Mouse (Mus musculus): ENCODE measurements around the gene Pax2.

Gene Pax2

DNA sequence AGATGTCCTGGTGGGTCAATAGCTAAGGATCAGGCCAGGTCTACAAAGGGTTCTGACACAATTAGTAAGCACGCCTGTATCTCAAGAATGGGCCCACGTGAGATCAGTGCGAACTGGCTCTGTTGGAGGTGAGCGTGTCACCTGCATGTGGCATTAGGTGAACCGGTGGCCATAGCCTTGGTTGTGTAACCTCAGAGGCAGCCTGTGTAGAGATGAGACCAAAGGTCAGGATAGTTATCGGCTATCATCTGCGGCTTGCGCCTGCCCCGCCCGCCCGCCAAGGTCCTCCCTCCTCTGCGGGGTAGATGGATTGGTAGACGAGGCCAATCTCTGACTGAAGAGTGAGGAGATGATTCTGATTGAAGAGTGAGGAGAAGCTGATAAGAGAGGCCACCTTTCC is 15.7 kb downstream of the Pax2 start:
- DNase-seq (ENCODE audit: inconsistent age in 2 of 2, low spot score in 1 of 2) = no peak

- no peak for DNase-seq (ENCODE audit: inconsistent age in 2 of 2, low spot score in 1 of 2)
These were observed 26.1 kb downstream of the Pax2 start for GRCm38 (mm10) chr19:44781987-44782386.

DNA sequence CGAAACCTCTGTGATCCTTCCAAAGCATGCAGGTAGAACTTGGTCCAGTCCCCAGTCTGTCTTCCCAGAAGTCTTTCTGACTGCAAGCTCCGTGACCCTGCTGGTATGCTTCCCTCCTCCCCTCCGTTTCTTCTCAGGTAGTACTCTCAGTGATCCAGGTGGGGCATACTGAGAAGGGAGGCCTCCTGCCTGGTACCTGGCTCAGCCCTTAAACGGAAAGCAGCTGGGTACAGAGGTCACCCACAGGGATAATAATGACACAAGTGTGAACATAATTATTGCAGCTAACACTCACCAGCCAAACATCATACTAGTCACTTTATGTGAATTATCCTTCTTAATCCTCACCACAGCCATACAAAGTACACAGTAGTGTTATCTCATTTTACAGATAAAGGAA is 28.5 kb downstream of the Pax2 start:
- no peak for DNase-seq (ENCODE audit: inconsistent age in 2 of 2, low spot score in 1 of 2)

- DNase-seq (ENCODE audit: inconsistent age in 2 of 2, low spot score in 1 of 2) = no peak
These were observed 32.6 kb downstream of the Pax2 start for GRCm38 (mm10) chr19:44788488-44788887.

- no peak for DNase-seq (ENCODE audit: inconsistent age in 2 of 2, low spot score in 1 of 2)
These were observed 36.1 kb downstream of the Pax2 start for GRCm38 (mm10) chr19:44791981-44792380.

- no peak for DNase-seq (ENCODE audit: inconsistent age in 2 of 2, low spot score in 1 of 2)
These were observed 41.5 kb downstream of the Pax2 start for GRCm38 (mm10) chr19:44797110-44798060.

- DNase-seq (ENCODE audit: inconsistent age in 2 of 2, low spot score in 1 of 2) = no peak
These were observed 42.9 kb downstream of the Pax2 start for GRCm38 (mm10) chr19:44798731-44799130.

GRCm38 (mm10) chr19:44799156-44799555 is 43.3 kb downstream of the Pax2 start:
- no peak for DNase-seq (ENCODE audit: inconsistent age in 2 of 2, low spot score in 1 of 2)

GRCm38 (mm10) chr19:44800327-44800726 is 44.5 kb downstream of the Pax2 start:
- no peak for DNase-seq (ENCODE audit: inconsistent age in 2 of 2, low spot score in 1 of 2)

GRCm38 (mm10) chr19:44808734-44809133 is 52.9 kb downstream of the Pax2 start:
- DNase-seq (ENCODE audit: inconsistent age in 2 of 2, low spot score in 1 of 2) = no peak

DNA sequence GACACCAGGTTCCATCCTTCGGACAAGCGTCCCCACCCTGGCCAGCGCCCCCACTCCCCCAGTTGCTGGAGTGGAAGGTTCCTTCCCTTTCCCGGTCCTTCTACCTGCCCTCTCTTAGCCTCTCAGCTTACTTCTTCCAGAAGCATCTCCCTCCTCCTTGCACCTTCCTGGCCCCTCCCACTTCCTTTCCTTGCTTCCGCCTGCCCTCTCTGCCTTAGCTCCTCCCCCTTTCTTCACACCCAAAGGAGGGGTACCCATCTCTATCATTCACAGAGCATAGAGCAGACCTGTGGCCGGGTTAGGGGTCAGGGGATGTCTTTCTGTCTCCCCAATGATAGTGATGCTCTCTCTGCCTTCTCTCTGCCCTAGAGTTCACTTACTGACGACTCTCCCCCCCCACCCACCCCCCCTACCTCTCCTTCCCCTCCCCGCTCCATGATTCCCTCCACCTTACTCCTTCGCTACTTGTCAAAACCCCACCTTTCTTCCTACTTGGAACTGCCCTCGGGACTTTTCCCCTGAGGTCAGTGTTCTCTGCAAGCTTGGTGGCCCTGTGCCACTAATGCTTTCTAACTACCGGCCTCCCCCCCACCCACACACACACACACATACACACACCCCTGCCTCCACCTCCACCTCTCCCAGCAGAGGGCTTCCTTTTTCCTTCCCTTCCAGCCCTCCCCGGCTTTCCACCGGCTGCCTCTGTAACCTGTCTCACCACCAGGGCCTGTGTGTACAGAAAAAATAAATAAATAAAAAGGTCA is 57.0 kb downstream of the Pax2 start:
- no peak for DNase-seq (ENCODE audit: inconsistent age in 2 of 2, low spot score in 1 of 2)

DNA sequence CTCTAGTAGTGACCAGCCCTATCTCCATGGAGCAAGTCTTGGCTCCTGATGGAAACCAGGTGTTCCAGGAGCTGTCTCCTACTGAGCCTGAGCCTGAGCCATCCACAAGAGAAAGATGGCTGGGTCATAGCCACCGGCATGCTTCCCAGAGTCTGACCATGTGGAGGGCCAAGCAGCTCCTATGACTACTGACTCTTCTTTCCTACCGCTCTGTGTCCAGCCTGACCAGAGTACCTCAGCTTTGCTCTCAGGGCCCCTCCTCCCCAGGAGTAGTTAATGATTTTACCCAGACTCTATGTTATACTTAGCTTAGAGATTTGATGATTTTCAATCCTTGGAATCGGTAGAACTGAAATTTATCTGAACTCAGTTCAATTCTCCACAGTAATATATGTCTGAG is 59.3 kb downstream of the Pax2 start:
- no peak for DNase-seq (ENCODE audit: inconsistent age in 2 of 2, low spot score in 1 of 2)

GRCm38 (mm10) chr19:44817403-44818128 is 61.7 kb downstream of the Pax2 start:
- DNase-seq (ENCODE audit: inconsistent age in 2 of 2, low spot score in 1 of 2) = no peak

GRCm38 (mm10) chr19:44818676-44819075 is 62.8 kb downstream of the Pax2 start:
- no peak for DNase-seq (ENCODE audit: inconsistent age in 2 of 2, low spot score in 1 of 2)

DNA sequence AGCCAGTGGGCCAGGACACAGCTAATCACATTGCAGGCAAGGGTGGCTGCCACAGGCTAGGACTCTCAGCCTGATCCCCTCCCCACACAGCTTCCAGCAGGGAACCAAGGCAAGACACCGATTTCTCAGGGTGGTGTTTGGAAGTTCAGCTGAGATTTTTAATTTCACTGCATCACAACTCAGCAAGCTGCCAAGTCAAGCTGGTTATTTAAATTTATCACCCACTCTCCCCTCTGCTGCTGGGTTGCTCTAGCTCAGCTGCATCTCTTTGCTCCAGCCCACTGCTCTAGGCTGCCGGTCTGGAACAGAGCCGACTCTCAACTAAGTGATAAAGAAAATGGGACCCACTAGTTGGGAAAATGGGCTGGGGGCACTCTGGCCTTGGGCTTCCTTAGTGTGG is 65.7 kb downstream of the Pax2 start:
- no peak for DNase-seq (ENCODE audit: inconsistent age in 2 of 2, low spot score in 1 of 2)

GRCm38 (mm10) chr19:44822295-44822694 is 66.5 kb downstream of the Pax2 start:
- DNase-seq (ENCODE audit: inconsistent age in 2 of 2, low spot score in 1 of 2) = no peak

DNA sequence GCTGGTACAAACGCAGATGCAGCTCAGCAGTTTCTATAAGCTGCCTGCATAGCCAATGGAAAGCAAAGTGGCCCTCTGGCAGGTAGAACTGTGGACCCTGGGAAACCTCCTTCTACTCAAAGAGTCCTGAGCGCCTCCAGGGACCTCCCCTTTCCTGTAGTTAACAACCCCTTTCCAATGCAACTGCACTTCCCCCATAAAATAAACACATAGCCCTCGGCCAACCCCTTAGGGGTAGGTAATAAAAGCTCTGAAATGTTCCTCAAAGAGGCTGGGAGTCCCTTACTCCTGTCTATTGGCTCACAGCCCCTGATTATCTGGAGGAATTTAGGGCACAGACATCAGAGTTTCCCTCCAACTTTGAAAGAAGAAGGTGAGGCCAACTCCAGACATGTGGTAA is 67.8 kb downstream of the Pax2 start:
- no peak for DNase-seq (ENCODE audit: inconsistent age in 2 of 2, low spot score in 1 of 2)

- no peak for DNase-seq (ENCODE audit: inconsistent age in 2 of 2, low spot score in 1 of 2)
These were observed 69.4 kb downstream of the Pax2 start for GRCm38 (mm10) chr19:44825216-44825768.

GRCm38 (mm10) chr19:44825819-44826218 is 70.0 kb downstream of the Pax2 start:
- DNase-seq (ENCODE audit: inconsistent age in 2 of 2, low spot score in 1 of 2) = no peak

- DNase-seq (ENCODE audit: inconsistent age in 2 of 2, low spot score in 1 of 2) = no peak
These were observed 77.5 kb downstream of the Pax2 start for GRCm38 (mm10) chr19:44833391-44833790.
